Mouse (Mus musculus) intestine, embryonic 16.5 days (tissue): ENCODE measurements around the gene Crip1. TPM values are rescaled to one million over a fixed set of nuclear protein-coding genes. Genes with fewer than 3 reads are reported as not detected.
A peak's percentile ranks its signal among the peaks of the same experiment; 100 is the strongest.

Experiments
- ATAC-seq: fragments of 200-750 bp; cut with Nextera tagmentation; 2 replicates; pipeline ENCODE4 v1.8.0; 2017; ENCODE audit warnings: moderate TSS enrichment, moderate library complexity
- H3K27ac ChIP-seq: fragments of 300-500 bp; sonication (generic); 2 replicates; pipeline ENCODE4 v1.5.1; 2014; ENCODE audit warnings: mild to moderate bottlenecking, low read length
- H3K27me3 ChIP-seq: fragments of 300-500 bp; sonication (generic); replicated peaks from 2 replicates; pipeline ENCODE4 v1.6.1; 2014; ENCODE audit warnings: low read length, control low read depth, mixed read lengths; ENCODE audit not compliant: control insufficient read depth, insufficient read depth
- H3K36me3 ChIP-seq: fragments of 300-500 bp; sonication (generic); 2 replicates; pipeline ENCODE4 v1.6.1; 2014; ENCODE audit warnings: low read length, control low read depth; ENCODE audit not compliant: control insufficient read depth, insufficient read depth
- H3K4me1 ChIP-seq: fragments of 300-500 bp; sonication (generic); 2 replicates; pipeline ENCODE4 v1.6.1; 2014; ENCODE audit warnings: low read length, control low read depth, mixed read lengths; ENCODE audit not compliant: control insufficient read depth, insufficient read depth
- H3K4me2 ChIP-seq: fragments of 300-500 bp; sonication (generic); 2 replicates; pipeline ENCODE4 v1.6.1; 2014; ENCODE audit warnings: low read depth, low read length, control low read depth
- H3K4me3 ChIP-seq: fragments of 300-500 bp; sonication (generic); 2 replicates; pipeline ENCODE4 v1.5.1; 2014; ENCODE audit warnings: mild to moderate bottlenecking, low read length
- H3K9ac ChIP-seq: fragments of 300-500 bp; sonication (generic); 2 replicates; pipeline ENCODE4 v1.6.1; 2014; ENCODE audit warnings: low read depth, low read length
- H3K9me3 ChIP-seq: fragments of 300-500 bp; sonication (generic); 2 replicates; pipeline ENCODE4 v1.6.1; 2016; ENCODE audit warnings: low read length, control low read depth; ENCODE audit not compliant: control insufficient read depth
- WGBS: fragments of 180-500 bp; shearing (Covaris S2); extraction: QIAGEN DNeasy Blood & Tissue Kit; methylation state at CpG from one replicate; pipeline ENCODE4 v1.1.7; 2014; 5-methylcytosine and 5-hydroxymethylcytosine counted together
- polyA plus RNA-seq: library from polyadenylated mRNA; unstranded; fragments of >200 nt; fragmentation: Nextera tagmentation; extraction: Ambion mirVana; gene quantifications from 2 replicates; pipeline ENCODE4 v1.2.1, GENCODE M21; 2015

Crip1 gene
- polyA plus RNA-seq, 1 experiment from 2014 or later: 489 TPM

DNA sequence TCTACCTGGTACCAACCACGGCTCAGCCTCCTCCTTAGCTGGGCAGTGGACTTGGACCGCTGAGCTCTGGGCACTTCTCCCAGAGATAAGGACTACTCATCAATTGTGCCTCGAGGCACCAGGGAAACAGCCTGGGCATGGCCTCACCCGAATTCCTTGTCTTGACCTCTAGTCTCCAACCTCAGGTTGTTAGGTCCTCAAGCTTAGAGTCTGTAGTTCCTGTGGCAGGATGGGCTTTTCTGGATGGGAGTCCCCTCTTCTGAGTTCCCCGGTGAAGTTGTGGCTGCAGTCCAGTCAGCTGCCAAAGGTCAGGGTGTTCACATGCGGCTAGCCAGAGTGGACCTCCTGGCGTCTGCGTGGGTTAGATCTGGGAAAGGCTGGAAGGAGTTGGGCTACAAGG, 4.9 kb downstream of the Crip1 start:
- Histone ChIP-seq H3K4me2 (peak overlapping the region; percentile 92), H3K27me3 (no peaks in the 10 kb centered on the region; the same call in 1 of the 2 replicates), H3K4me3 (no peak overlapping the region), H3K9me3 (no peaks in the 10 kb centered on the region), H3K27ac (no peak overlapping the region), H3K36me3 (no peaks in the 10 kb centered on the region), H3K4me1 (peaks cover 44% of the 10 kb centered on the region), H3K9ac (no peak overlapping the region)
- no peak for ATAC-seq
- WGBS: 55% methylated on average over 8 of the region's 8 CpGs

DNA sequence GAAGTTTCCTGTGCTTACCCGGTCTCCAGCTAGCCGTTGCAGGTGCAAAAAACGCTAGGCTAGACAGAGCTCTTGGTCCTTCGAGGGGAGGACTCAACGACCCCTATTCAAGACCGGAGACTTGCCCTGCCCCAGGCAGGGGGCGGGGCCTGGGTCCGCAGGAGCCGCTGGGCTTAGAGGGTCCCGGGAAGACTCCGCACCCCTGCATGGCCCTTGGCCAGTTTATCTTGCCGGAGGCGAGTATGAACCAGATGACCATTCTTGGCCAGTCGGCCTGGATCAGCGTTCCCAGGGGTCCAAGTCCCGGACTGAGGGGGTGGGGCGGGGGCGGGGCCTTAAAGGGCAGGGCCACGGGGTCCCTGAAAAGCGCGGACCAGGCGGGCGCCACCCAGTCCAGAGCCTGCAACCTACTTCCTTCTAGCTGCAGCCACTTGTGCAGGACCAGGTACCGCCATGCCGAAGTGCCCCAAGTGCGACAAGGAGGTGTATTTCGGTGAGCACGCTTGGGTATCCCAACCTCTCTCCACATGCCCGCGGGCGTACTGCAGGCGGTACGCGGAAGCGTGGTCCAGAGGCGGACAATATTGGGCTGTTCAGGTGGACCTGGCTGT, 5.7 kb downstream of the Crip1 start:
- H3K4me1 ChIP-seq: peaks cover 40% of the 10 kb centered on the region
- under 1% methylated on average over 36 of the region's 36 CpGs for WGBS
- H3K9ac ChIP-seq: peak overlapping the region; percentile 73
- H3K9me3 ChIP-seq: no peaks in the 10 kb centered on the region
- H3K36me3 ChIP-seq: no peaks in the 10 kb centered on the region
- ATAC-seq: no peak
- peak overlapping the region; percentile 67 for H3K4me3 ChIP-seq
- no peaks in the 10 kb centered on the region; the same call in 1 of the 2 replicates for H3K27me3 ChIP-seq
- peak overlapping the region; percentile 92 for H3K4me2 ChIP-seq
- H3K27ac ChIP-seq: peak overlapping the region; percentile 9; the same call in 1 of the 2 replicates

DNA sequence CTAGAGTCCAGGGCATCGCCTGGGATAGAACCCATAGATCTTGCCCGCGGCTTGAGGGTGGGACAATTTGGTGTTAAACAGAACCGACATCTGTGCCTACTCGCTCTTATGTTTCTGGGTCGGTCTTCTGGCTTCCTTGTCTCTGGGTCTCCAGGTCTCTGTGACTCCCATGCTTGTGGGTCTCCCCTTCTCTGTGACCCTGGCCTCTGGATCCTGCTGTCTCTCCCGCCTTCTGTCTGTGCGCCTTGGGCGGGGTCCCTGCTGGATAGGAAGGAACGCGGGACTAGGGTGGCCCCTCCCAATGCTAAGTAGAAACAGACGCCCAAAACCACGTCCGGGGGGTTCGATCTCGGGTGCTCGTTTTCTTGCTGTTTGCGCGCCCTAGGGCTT, 6.2 kb downstream of the Crip1 start:
- Histone ChIP-seq H3K9me3 (no peaks in the 10 kb centered on the region), H3K36me3 (no peaks in the 10 kb centered on the region), H3K27ac (peak overlapping the region; percentile 9), H3K27me3 (no peaks in the 10 kb centered on the region; the same call in 1 of the 2 replicates), H3K4me2 (peak overlapping the region; percentile 92), H3K4me1 (peaks cover 43% of the 10 kb centered on the region), H3K9ac (peak overlapping the region; percentile 73), H3K4me3 (peak overlapping the region; percentile 67)
- WGBS: 18% methylated on average over 19 of the region's 19 CpGs
- no peak for ATAC-seq

DNA sequence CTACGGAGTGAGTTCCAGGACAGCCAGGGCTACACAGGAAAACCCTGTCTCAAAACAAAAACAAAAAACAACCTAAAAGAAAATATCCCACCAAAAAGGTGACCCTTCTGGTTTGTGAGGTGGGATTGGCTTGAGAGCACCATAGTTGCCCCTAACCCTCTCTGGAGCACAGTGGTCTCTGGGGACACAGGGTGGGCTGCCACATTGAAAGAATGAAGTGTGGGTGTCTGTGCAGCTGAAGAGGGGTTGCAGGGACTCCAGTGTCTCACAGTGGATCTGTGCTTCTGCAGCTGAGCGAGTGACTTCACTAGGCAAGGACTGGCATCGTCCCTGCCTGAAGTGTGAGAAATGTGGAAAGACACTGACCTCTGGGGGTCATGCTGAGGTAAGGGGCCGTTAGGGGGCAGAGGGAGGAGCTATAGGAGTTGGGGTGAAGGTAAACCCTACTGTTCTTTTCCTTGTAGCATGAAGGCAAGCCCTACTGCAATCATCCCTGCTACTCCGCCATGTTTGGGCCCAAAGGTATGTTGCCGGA, 6.9 kb downstream of the Crip1 start:
- no peak for ATAC-seq
- H3K4me3 ChIP-seq: peak overlapping the region; percentile 67; the same call in 1 of the 2 replicates
- H3K36me3 ChIP-seq: no peaks in the 10 kb centered on the region
- H3K4me1 ChIP-seq: peaks cover 42% of the 10 kb centered on the region
- H3K27ac ChIP-seq: no peak overlapping the region
- peak overlapping the region; percentile 73; the same call in 1 of the 2 replicates for H3K9ac ChIP-seq
- no peaks in the 10 kb centered on the region; the same call in 1 of the 2 replicates for H3K27me3 ChIP-seq
- H3K4me2 ChIP-seq: peak overlapping the region; percentile 92
- H3K9me3 ChIP-seq: no peaks in the 10 kb centered on the region
- WGBS: 82% methylated on average over 6 of the region's 6 CpGs

DNA sequence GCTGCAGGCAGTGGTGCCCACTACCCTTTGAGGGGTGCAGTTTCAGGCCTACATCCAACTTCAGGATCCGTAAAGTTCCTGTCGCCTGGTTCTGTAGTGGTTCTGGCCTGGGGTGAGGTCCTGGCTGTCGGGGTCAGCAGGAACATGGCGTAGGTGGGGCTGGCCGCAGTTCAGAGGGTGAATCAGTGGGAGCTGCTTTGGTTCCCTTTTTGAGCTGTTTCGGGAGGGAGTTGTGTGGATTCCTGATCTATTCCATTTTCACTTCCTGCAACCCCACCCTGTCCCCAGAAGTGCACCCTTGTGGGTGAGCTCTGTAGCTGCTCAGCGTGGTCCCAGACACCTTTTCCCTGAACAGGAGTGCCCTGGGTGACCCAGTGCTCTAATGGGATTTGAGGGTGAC, 7.9 kb downstream of the Crip1 start:
- Histone ChIP-seq H3K4me1 (peaks cover 33% of the 10 kb centered on the region), H3K9ac (no peak overlapping the region), H3K4me2 (no peak overlapping the region), H3K27ac (no peak overlapping the region), H3K27me3 (no peaks in the 10 kb centered on the region; the same call in 1 of the 2 replicates), H3K4me3 (no peak overlapping the region), H3K36me3 (no peaks in the 10 kb centered on the region), H3K9me3 (no peaks in the 10 kb centered on the region)
- no peak for ATAC-seq
- WGBS: 95% methylated on average over 7 of the region's 7 CpGs

DNA sequence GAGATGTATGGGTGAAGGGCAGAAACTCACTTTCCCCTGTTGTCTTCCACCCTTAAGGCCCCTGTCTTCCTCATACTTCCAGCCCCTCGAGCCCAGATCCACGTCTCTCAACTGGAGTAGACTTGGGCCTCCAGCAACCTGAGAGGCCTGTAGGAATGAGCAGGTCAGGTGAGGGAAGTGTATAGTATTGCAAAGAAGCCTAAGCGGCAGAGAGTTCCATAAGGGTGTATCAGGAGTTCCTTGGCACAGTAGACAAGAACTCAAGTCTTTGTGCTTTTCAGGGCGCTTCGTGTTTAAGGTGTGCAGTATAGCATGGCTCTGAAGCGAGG, 8.6 kb downstream of the Crip1 start:
- Histone ChIP-seq H3K4me3 (peak overlapping the region; percentile 44), H3K9ac (peak overlapping the region; percentile 76)
- 80% methylated on average over 6 of the region's 6 CpGs for WGBS

DNA sequence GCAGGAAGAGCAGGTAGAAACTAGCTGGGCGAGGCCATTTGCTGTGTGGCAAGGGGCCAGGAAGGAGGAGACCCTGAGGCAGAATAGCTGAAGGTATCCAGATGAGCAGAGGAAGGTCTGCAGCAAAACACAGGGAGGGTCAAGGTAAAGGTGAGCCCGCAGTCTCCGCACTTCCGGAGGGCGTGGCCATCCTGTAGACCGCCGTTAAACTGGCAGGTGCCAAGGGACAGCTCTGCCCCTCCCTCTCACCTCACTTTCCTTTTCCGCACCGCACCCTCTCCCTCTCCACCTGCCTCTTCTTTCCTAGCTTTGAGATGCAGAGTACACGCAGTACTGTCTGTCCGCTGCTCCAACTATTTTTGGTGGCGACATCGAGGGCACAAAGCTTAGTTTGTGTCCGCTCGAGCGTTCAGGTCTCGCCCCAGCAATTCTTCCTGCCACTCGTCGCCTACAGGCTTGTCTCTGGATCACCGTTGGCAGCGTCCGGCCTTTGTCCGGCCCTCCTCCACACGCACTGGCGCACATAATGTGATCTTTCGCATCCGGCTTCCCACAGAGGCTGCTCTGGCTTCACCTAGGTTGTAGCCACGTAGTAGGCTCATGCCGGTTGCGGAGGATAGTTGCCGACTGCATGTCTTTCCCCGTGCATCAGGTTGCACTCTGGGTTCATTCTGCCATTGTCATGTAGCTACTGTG, 9.1 kb downstream of the Crip1 start:
- 4% methylated on average over 32 of the region's 32 CpGs for WGBS
- Histone ChIP-seq H3K9ac (peak overlapping the region; percentile 76), H3K4me3 (peak overlapping the region; percentile 44), H3K27ac (peak overlapping the region; percentile 93), H3K36me3 (no peaks in the 10 kb centered on the region), H3K9me3 (no peaks in the 10 kb centered on the region), H3K4me2 (peak overlapping the region; percentile 90), H3K27me3 (no peaks in the 10 kb centered on the region; the same call in 1 of the 2 replicates), H3K4me1 (peaks cover 31% of the 10 kb centered on the region)
- ATAC-seq: peak; percentile 7

More for the DNA sequence above, 8.6 kb downstream of the Crip1 start:
- no peaks in the 10 kb centered on the region; the same call in 1 of the 2 replicates for H3K27me3 ChIP-seq
- peaks cover 31% of the 10 kb centered on the region for H3K4me1 ChIP-seq
- H3K4me2 ChIP-seq: peak overlapping the region; percentile 90
- no peaks in the 10 kb centered on the region for H3K36me3 ChIP-seq
- H3K9me3 ChIP-seq: no peaks in the 10 kb centered on the region
- ATAC-seq: no peak
- peak overlapping the region; percentile 93 for H3K27ac ChIP-seq

DNA sequence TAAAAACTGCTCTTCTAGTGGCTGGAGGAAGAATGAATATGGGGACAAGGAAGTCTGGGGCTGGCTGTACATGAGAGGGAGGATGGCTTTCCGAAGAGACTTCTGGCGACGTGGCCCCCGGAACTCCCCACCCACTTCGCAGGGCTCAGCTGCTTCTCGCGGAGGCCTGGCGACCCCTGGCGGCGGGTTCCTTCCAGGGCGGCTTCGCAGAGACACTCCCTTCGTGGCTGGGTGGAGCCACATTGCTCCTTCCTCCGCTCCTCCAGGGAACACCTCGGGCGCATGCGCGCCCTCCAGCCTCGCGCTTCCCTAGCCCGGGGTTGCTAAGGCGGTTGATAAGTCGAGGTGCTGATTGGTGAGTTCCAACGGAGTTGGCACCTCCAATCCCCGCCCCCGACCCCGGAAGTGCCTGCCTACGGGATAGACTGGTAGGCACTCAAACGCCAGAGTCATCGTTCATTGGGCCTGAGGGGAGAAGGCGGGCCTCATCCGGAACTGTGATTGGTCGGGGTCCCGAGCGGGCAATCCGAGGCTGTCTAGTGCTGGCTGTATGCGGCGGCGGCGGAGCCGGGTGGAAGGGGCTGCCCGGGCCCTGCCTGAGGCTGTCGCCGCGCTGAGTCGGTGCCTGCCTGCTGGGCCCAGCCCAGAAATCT, 9.9 kb downstream of the Crip1 start, which contains the start of gene Tedc1:
TSS of gene Tedc1 (plus strand) at position 535 of the 653 bp plus-strand sequence.
- no peaks in the 10 kb centered on the region; the same call in 1 of the 2 replicates for H3K27me3 ChIP-seq
- H3K9me3 ChIP-seq: no peaks in the 10 kb centered on the region
- no peaks in the 10 kb centered on the region for H3K36me3 ChIP-seq
- peak; percentile 95 for ATAC-seq
- peaks cover 23% of the 10 kb centered on the region for H3K4me1 ChIP-seq
- H3K4me2 ChIP-seq: peak within 1 kb of the TSS; percentile 90
- H3K27ac ChIP-seq: peak within 1 kb of the TSS; percentile 93
- H3K4me3 ChIP-seq: peak within 1 kb of the TSS; percentile 76
- WGBS: under 1% methylated on average over 46 of the region's 46 CpGs
- H3K9ac ChIP-seq: peak within 1 kb of the TSS; percentile 76

DNA sequence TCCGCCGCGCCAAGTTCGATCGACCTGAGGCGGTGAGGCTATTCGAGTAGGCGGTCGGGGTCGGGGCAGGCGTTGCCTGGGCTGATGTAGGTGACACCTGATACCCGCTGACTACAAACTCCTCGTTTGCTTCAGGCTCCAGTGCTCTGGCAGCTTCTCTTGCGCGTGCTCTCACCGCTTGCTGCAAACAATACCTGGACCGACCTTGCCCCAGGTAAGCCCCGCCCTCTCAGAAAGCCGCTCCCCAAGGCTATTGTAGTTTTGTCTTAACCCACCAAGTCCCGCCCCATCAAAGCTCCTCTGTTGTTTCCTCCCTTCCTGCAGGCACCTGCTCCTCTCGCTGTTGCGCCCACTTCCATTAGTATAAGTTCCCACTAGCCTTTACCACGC, 10.4 kb downstream of the Crip1 start:
- H3K27me3 ChIP-seq: no peaks in the 10 kb centered on the region; the same call in 1 of the 2 replicates
- peak overlapping the region; percentile 76 for H3K4me3 ChIP-seq
- peaks cover 18% of the 10 kb centered on the region for H3K4me1 ChIP-seq
- H3K4me2 ChIP-seq: peak overlapping the region; percentile 88
- peak overlapping the region; percentile 87 for H3K27ac ChIP-seq
- H3K36me3 ChIP-seq: no peaks in the 10 kb centered on the region
- H3K9me3 ChIP-seq: no peaks in the 10 kb centered on the region
- under 1% methylated on average over 23 of the region's 23 CpGs for WGBS
- ATAC-seq: peak; percentile 54
- H3K9ac ChIP-seq: peak overlapping the region; percentile 74
